Mouse (Mus musculus): ENCODE data around the gene Ccdc93. TPM values are rescaled to one million over a fixed set of nuclear protein-coding genes. Genes with fewer than 3 reads are reported as not detected.

The Ccdc93 gene
- total and polyA plus RNA-seq, 3 experiments, result 4.8 to 15.1 (median 14.0) TPM

DNA sequence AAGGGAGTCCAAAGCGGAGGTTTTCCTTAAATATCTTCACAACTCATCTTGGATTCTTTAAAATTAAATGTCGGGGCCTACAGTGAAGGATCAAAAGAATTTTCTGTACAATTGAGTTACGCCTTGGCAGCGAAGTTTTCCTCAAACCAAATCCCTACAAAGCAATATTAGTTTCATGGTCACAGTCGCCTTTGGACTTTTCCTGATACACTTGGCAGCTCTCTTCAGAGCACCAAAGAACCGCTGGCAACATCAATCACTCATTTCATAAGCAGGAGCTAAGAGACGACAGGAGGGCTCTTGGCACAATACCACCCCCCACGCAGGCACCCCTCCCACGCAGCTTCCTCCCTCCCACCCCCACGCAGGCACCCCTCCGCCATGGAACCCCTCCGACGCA lies 40.4 kb upstream of the Ccdc93 start:
- no peaks in the 10 kb centered on the region for H3K79me2 ChIP-seq (replicated peaks; ENCODE audit: control insufficient read depth, insufficient read depth, low read length)
- H3K27ac ChIP-seq, result no peak overlapping the region
- no peak for DNase-seq
- WGBS, result 71% methylated on average over 13 of the region's 13 CpGs
- H3K36me3 ChIP-seq (ENCODE audit: control insufficient read depth, insufficient read depth, low read length), result 0 out of 2 replicates have a peak, but pooled peaks cover 1% of the 10 kb centered on the region
- no peak overlapping the region for H3K4me3 ChIP-seq
- no peaks in the 10 kb centered on the region; the same call in 1 of the 2 replicates for H3K4me1 ChIP-seq (ENCODE audit: control insufficient read depth, insufficient read depth, low read length)
- no peak overlapping the region for H3K9ac ChIP-seq (ENCODE audit: low read depth, low read length)
- intact Hi-C loops (cut with DNase I), result no loop called here
- H3K27me3 ChIP-seq (ENCODE audit: control insufficient read depth, insufficient read depth, low read length), result no peaks in the 10 kb centered on the region
- TF ChIP-seq EP300 (IDR thresholded peaks at IDR 0.05; ENCODE audit: insufficient read depth, low read depth, low read length) (no peak), POLR2A (IDR thresholded peaks at IDR 0.05; ENCODE audit: insufficient read depth, low read depth, low read length) (no peak), CTCF (IDR thresholded peaks at IDR 0.05) (no peak)

DNA sequence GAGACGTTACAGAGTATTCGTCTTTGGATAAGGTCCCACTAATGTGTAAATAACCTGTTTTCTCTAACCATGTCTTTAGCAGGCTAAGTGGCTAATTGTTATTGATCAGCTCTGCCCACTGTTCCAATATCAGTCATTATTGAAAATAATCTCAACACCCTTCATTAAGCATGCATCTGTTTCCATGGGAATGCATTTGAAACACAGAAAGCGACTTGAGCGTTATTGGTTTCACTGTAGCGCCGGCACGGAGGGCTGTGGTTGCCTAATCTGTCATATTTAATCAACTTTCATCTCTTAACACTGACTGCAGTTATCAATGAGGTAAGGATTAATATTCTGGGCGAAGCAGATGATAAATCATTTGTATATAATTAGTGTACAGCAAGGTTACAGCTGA lies 40.0 kb upstream of the Ccdc93 start:
- no peak overlapping the region for H3K27ac ChIP-seq
- intact Hi-C loops (cut with DNase I), result no loop called here
- TF ChIP-seq EP300 (IDR thresholded peaks at IDR 0.05; ENCODE audit: insufficient read depth, low read depth, low read length), result no peak
- no peaks in the 10 kb centered on the region for H3K79me2 ChIP-seq (replicated peaks; ENCODE audit: control insufficient read depth, insufficient read depth, low read length)
- no peak overlapping the region for H3K9ac ChIP-seq (ENCODE audit: low read depth, low read length)
- no peaks in the 10 kb centered on the region; the same call in 1 of the 2 replicates for H3K4me1 ChIP-seq (ENCODE audit: control insufficient read depth, insufficient read depth, low read length)
- no peaks in the 10 kb centered on the region for H3K27me3 ChIP-seq (ENCODE audit: control insufficient read depth, insufficient read depth, low read length)
- H3K36me3 ChIP-seq (ENCODE audit: control insufficient read depth, insufficient read depth, low read length), result 0 out of 2 replicates have a peak, but pooled peaks cover 1% of the 10 kb centered on the region
- WGBS, result 84% methylated on average over 8 of the region's 8 CpGs
- DNase-seq, result no peak
- no peak overlapping the region for H3K4me3 ChIP-seq

DNA sequence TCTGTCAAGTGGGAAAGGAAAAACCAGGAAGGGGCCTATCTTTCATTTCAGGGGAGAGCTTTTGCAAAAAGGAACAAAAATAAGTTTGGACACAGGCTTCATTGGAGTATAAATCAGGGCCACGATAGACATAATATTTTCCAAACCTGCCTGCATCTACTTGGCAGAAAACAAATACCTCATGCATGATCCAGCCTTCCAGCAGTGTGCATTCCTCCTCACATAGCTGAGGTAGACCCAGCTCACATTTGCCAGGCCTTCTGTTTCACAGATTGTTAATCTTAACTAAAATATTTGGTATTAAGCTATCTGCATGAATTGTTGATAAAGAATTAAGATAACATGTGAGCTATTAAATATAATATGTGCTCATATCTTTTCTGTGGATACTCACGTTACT lies 37.7 kb upstream of the Ccdc93 start:
- H3K27ac ChIP-seq, result no peak overlapping the region
- H3K9ac ChIP-seq (ENCODE audit: low read depth, low read length), result no peak overlapping the region
- intact Hi-C loops (cut with DNase I), result no loop called here
- no peaks in the 10 kb centered on the region for H3K79me2 ChIP-seq (replicated peaks; ENCODE audit: control insufficient read depth, insufficient read depth, low read length)
- no peak overlapping the region for H3K4me3 ChIP-seq
- WGBS, result 66% methylated on average over 2 of the region's 2 CpGs
- TF ChIP-seq POLR2A (IDR thresholded peaks at IDR 0.05; ENCODE audit: insufficient read depth, low read depth, low read length), result no peak
- TF ChIP-seq EP300 (IDR thresholded peaks at IDR 0.05; ENCODE audit: insufficient read depth, low read depth, low read length), result no peak
- no peak for TF ChIP-seq CTCF (IDR thresholded peaks at IDR 0.05)
- no peaks in the 10 kb centered on the region for H3K27me3 ChIP-seq (ENCODE audit: control insufficient read depth, insufficient read depth, low read length)
- 0 out of 2 replicates have a peak, but pooled peaks cover 1% of the 10 kb centered on the region for H3K36me3 ChIP-seq (ENCODE audit: control insufficient read depth, insufficient read depth, low read length)
- no peak for DNase-seq
- no peaks in the 10 kb centered on the region; the same call in 1 of the 2 replicates for H3K4me1 ChIP-seq (ENCODE audit: control insufficient read depth, insufficient read depth, low read length)

DNA sequence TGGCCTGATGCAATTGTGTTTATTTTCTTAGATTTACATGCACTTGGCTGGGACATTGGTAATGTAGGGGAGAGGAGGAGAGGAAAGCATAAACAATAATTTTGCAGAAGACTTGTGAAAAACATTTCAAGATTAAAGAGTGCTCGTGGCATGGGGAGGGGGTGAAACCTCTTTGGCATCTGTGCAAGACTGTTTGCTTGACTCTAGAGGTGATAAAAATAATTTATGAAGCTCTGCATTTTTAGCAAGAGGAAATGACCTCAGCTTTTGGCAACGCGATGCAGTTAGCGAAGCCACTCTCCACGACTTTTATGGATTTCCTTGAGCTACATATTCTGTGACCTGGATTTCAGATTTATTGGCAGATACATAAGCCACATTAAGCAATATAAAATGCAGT lies 36.1 kb upstream of the Ccdc93 start:
- no peaks in the 10 kb centered on the region; the same call in 1 of the 2 replicates for H3K4me1 ChIP-seq (ENCODE audit: control insufficient read depth, insufficient read depth, low read length)
- H3K79me2 ChIP-seq (replicated peaks; ENCODE audit: control insufficient read depth, insufficient read depth, low read length), result no peaks in the 10 kb centered on the region
- no peak for TF ChIP-seq EP300 (IDR thresholded peaks at IDR 0.05; ENCODE audit: insufficient read depth, low read depth, low read length)
- TF ChIP-seq CTCF (IDR thresholded peaks at IDR 0.05), result no peak
- no peak for TF ChIP-seq POLR2A (IDR thresholded peaks at IDR 0.05; ENCODE audit: insufficient read depth, low read depth, low read length)
- H3K9ac ChIP-seq (ENCODE audit: low read depth, low read length), result no peak overlapping the region
- DNase-seq, result no peak
- H3K4me3 ChIP-seq, result no peak overlapping the region
- intact Hi-C loops (cut with DNase I), result loop anchor here (5.0 kb wide), 1 partner anchor 212 kb away; no protein-coding TSS in a partner anchor
- WGBS, result 27% methylated on average over 5 of the region's 5 CpGs
- no peaks in the 10 kb centered on the region for H3K27me3 ChIP-seq (ENCODE audit: control insufficient read depth, insufficient read depth, low read length)
- no peak overlapping the region for H3K27ac ChIP-seq
- H3K36me3 ChIP-seq (ENCODE audit: control insufficient read depth, insufficient read depth, low read length), result 0 out of 2 replicates have a peak, but pooled peaks cover 1% of the 10 kb centered on the region

DNA sequence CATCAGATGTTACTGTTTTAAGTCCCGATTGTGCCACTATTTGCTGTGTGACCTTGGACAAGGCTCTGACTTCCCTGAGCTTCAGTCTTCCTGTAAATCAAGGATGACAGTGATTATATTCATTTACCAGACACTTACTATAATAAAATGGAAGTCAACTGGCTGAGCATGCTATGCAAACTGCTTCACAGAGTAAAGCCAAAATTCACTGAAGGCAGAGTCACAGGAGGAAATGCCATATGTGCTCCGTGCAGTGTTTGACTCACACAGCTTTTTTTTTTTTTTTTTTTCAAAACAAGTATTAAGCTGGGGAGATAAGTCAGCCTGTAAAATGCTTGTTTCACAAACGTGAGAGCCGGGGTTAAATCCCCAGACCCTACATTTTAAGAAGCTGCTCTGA lies 34.3 kb upstream of the Ccdc93 start:
- H3K79me2 ChIP-seq (replicated peaks; ENCODE audit: control insufficient read depth, insufficient read depth, low read length), result no peaks in the 10 kb centered on the region
- intact Hi-C loops (cut with DNase I), result loop anchor here (5.0 kb wide), 1 partner anchor 214 kb away; no protein-coding TSS in a partner anchor
- H3K4me3 ChIP-seq, result no peak overlapping the region
- TF ChIP-seq EP300 (IDR thresholded peaks at IDR 0.05; ENCODE audit: insufficient read depth, low read depth, low read length) (no peak), POLR2A (IDR thresholded peaks at IDR 0.05; ENCODE audit: insufficient read depth, low read depth, low read length) (no peak), CTCF (IDR thresholded peaks at IDR 0.05) (no peak)
- H3K27me3 ChIP-seq (ENCODE audit: control insufficient read depth, insufficient read depth, low read length), result no peaks in the 10 kb centered on the region
- no peak overlapping the region for H3K27ac ChIP-seq
- WGBS, result 53% methylated on average over 4 of the region's 4 CpGs
- H3K4me1 ChIP-seq (ENCODE audit: control insufficient read depth, insufficient read depth, low read length), result no peaks in the 10 kb centered on the region; the same call in 1 of the 2 replicates
- no peak overlapping the region for H3K9ac ChIP-seq (ENCODE audit: low read depth, low read length)
- 0 out of 2 replicates have a peak, but pooled peaks cover 1% of the 10 kb centered on the region for H3K36me3 ChIP-seq (ENCODE audit: control insufficient read depth, insufficient read depth, low read length)
- no peak for DNase-seq

DNA sequence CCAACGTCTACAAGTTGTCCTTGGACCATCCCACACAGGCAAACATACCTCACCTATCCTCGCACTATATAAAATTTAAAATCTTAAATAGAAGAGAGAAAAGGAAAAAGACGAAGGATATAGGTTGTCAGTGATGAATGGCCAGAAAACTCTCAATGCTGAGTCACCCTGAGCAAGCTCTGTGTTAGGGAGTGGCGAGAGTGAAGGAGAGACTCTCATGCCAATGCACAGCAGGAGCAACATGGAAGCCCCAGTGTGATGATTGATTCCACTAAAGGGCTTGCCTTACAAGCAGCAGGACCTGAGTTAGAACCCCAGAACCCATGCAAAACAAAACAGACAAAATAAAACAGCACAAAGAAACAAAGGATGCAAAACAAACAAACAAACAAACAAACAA lies 32.6 kb upstream of the Ccdc93 start:
- TF ChIP-seq CTCF (IDR thresholded peaks at IDR 0.05) (no peak), EP300 (IDR thresholded peaks at IDR 0.05; ENCODE audit: insufficient read depth, low read depth, low read length) (no peak), POLR2A (IDR thresholded peaks at IDR 0.05; ENCODE audit: insufficient read depth, low read depth, low read length) (no peak)
- Histone ChIP-seq H3K27ac (no peak overlapping the region), H3K4me3 (no peak overlapping the region), H3K36me3 (ENCODE audit: control insufficient read depth, insufficient read depth, low read length) (0 out of 2 replicates have a peak, but pooled peaks cover 1% of the 10 kb centered on the region), H3K4me1 (ENCODE audit: control insufficient read depth, insufficient read depth, low read length) (no peaks in the 10 kb centered on the region; the same call in 1 of the 2 replicates), H3K27me3 (ENCODE audit: control insufficient read depth, insufficient read depth, low read length) (no peaks in the 10 kb centered on the region), H3K79me2 (replicated peaks; ENCODE audit: control insufficient read depth, insufficient read depth, low read length) (no peaks in the 10 kb centered on the region), H3K9ac (ENCODE audit: low read depth, low read length) (no peak overlapping the region)
- WGBS, result 89% methylated on average over 4 of the region's 4 CpGs
- no peak for DNase-seq
- intact Hi-C loops (cut with DNase I), result loop anchor here (1.0 to 5.0 kb wide), 2 partner anchors 149 to 216 kb away; no protein-coding TSS in a partner anchor
